In genomic region chr2:118536553-118536952, GRCm38 (mm10) we compare ENCODE assay signal across 9 mouse cellular contexts. TPM values are rescaled to one million over a fixed set of nuclear protein-coding genes. Genes with fewer than 3 reads are reported as not detected.
A peak's percentile ranks its signal among the peaks of the same experiment; 100 is the strongest.
DNase-seq lines count a peak whose midpoint lies in the region; ATAC-seq and TF ChIP-seq lines count a peak whose summit lies in the region.
"Had no signal": no experiment of that assay in that cellular context is flagged by ENCODE, and none has a peak within 500 bp of the region (broad histone marks: within the 10 kb centered on the region; RNA-seq: fewer than 3 reads in every experiment).

No protein-coding gene starts in this region.

- no peaks in the 10 kb centered on the region for H3K9me3 ChIP-seq in intestine, embryonic 14.5 days (ENCODE audit: control insufficient read depth, low read length)
- no peaks in the 10 kb centered on the region for H3K9me3 ChIP-seq in intestine, postnatal 0 days (ENCODE audit: control insufficient read depth)
- H3K9me3 ChIP-seq in heart, embryonic 15.5 days (replicated peaks), result no peaks in the 10 kb centered on the region
- H3K9me3 ChIP-seq in lung, embryonic 15.5 days, result no peaks in the 10 kb centered on the region
- no peaks in the 10 kb centered on the region for H3K9me3 ChIP-seq in hindbrain, embryonic 16.5 days (ENCODE audit: control insufficient read depth, low read length)
- H3K9me3 ChIP-seq: G1E had no signal

- WGBS in intestine, embryonic 14.5 days, result 35% methylated on average over 8 of the region's 8 CpGs
- 51% methylated on average over 8 of the region's 8 CpGs for WGBS in intestine, postnatal 0 days
- 20% methylated on average over 8 of the region's 8 CpGs for WGBS in heart, embryonic 15.5 days
- 39% methylated on average over 8 of the region's 8 CpGs for WGBS in lung, embryonic 15.5 days
- 58% methylated on average over 8 of the region's 8 CpGs for WGBS in hindbrain, embryonic 16.5 days

- H3K9ac ChIP-seq in intestine, embryonic 14.5 days (ENCODE audit: low read length), result no peak overlapping the region
- H3K9ac ChIP-seq in intestine, postnatal 0 days (ENCODE audit: low read depth, low read length), result no peak overlapping the region
- H3K9ac ChIP-seq in heart, embryonic 15.5 days, result peak overlapping the region; percentile 34; the same call in 1 of the 2 replicates
- no peak overlapping the region for H3K9ac ChIP-seq in lung, embryonic 15.5 days
- no peak overlapping the region for H3K9ac ChIP-seq in hindbrain, embryonic 16.5 days (ENCODE audit: low read depth, low read length)

- no peak overlapping the region for H3K4me2 ChIP-seq in intestine, embryonic 14.5 days (ENCODE audit: low read length)
- H3K4me2 ChIP-seq in intestine, postnatal 0 days (replicated peaks; ENCODE audit: low read depth), result no peak overlapping the region
- H3K4me2 ChIP-seq in heart, embryonic 15.5 days, result peak overlapping the region; percentile 31; the same call in 1 of the 2 replicates
- H3K4me2 ChIP-seq in lung, embryonic 15.5 days, result no peak overlapping the region
- H3K4me2 ChIP-seq in hindbrain, embryonic 16.5 days (ENCODE audit: low read length), result no peak overlapping the region

- H3K27me3 ChIP-seq in intestine, embryonic 14.5 days (replicated peaks; ENCODE audit: control insufficient read depth, insufficient read depth, low read length), result no peaks in the 10 kb centered on the region
- no peaks in the 10 kb centered on the region for H3K27me3 ChIP-seq in intestine, postnatal 0 days (replicated peaks; ENCODE audit: control insufficient read depth, insufficient read depth, low read length)
- no peaks in the 10 kb centered on the region for H3K27me3 ChIP-seq in heart, embryonic 15.5 days
- H3K27me3 ChIP-seq in lung, embryonic 15.5 days, result no peaks in the 10 kb centered on the region
- H3K27me3 ChIP-seq in hindbrain, embryonic 16.5 days (replicated peaks; ENCODE audit: control insufficient read depth, insufficient read depth, low read length), result no peaks in the 10 kb centered on the region

- TF ChIP-seq CTCF in intestine, postnatal 0 days (IDR thresholded peaks at IDR 0.05; ENCODE audit: low read depth), result no peak

- H3K36me3 ChIP-seq in intestine, embryonic 14.5 days (ENCODE audit: control insufficient read depth, insufficient read depth, low read length), result peaks cover 22% of the 10 kb centered on the region
- peaks cover 9% of the 10 kb centered on the region; the same call in 1 of the 2 replicates for H3K36me3 ChIP-seq in intestine, postnatal 0 days (ENCODE audit: control insufficient read depth, insufficient read depth)
- no peaks in the 10 kb centered on the region for H3K36me3 ChIP-seq in heart, embryonic 15.5 days
- H3K36me3 ChIP-seq in lung, embryonic 15.5 days, result peaks cover 4% of the 10 kb centered on the region; the same call in 1 of the 2 replicates
- no peaks in the 10 kb centered on the region for H3K36me3 ChIP-seq in hindbrain, embryonic 16.5 days (ENCODE audit: control insufficient read depth, insufficient read depth, low read length)
- H3K36me3 ChIP-seq: G1E had no signal

- H3K4me3 ChIP-seq in intestine, embryonic 14.5 days (ENCODE audit: low read depth, low read length), result no peak overlapping the region
- H3K4me3 ChIP-seq in intestine, postnatal 0 days (ENCODE audit: low read depth, low read length), result no peak overlapping the region
- no peak overlapping the region for H3K4me3 ChIP-seq in heart, embryonic 15.5 days
- no peak overlapping the region for H3K4me3 ChIP-seq in lung, embryonic 15.5 days
- H3K4me3 ChIP-seq in hindbrain, embryonic 16.5 days (ENCODE audit: low read length), result no peak overlapping the region

- H3K27ac ChIP-seq in intestine, embryonic 14.5 days (ENCODE audit: low read depth), result peak overlapping the region; percentile 48
- H3K27ac ChIP-seq in intestine, postnatal 0 days (ENCODE audit: low read depth, low read length), result no peak overlapping the region
- peak overlapping the region; percentile 76 for H3K27ac ChIP-seq in heart, embryonic 15.5 days
- peak overlapping the region; percentile 67 for H3K27ac ChIP-seq in lung, embryonic 15.5 days
- no peak overlapping the region for H3K27ac ChIP-seq in hindbrain, embryonic 16.5 days (ENCODE audit: low read depth, low read length)

- no peak for DNase-seq in intestine, embryonic 14.5 days (ENCODE audit: low spot score)
- peak; percentile 57 for DNase-seq in cerebellum, adult 9-10 months
- no peak for DNase-seq in yolk sac, embryonic 10.5 days (ENCODE audit: low spot score)
- DNase-seq in spleen, postnatal 4 days (ENCODE audit: low spot score in 2 of 2), result no peak

- ATAC-seq in intestine, embryonic 14.5 days (replicated peaks; ENCODE audit: low FRiP score, low TSS enrichment, low read depth), result no peak
- no peak for ATAC-seq in intestine, postnatal 0 days
- no peak for ATAC-seq in heart, embryonic 15.5 days (replicated peaks; ENCODE audit: insufficient number of reproducible peaks, insufficient read depth, low FRiP score, low read depth)
- ATAC-seq in lung, embryonic 15.5 days (ENCODE audit: borderline replicate concordance, extremely low read depth, low FRiP score, low TSS enrichment), result no peak
- no peak for ATAC-seq in hindbrain, embryonic 16.5 days

- H3K4me1 ChIP-seq in intestine, embryonic 14.5 days (replicated peaks; ENCODE audit: control insufficient read depth, insufficient read depth, low read length), result peaks cover 59% of the 10 kb centered on the region
- peaks cover 10% of the 10 kb centered on the region; the same call in 1 of the 2 replicates for H3K4me1 ChIP-seq in intestine, postnatal 0 days (replicated peaks; ENCODE audit: control insufficient read depth, insufficient read depth, low read length)
- H3K4me1 ChIP-seq in heart, embryonic 15.5 days (replicated peaks), result peaks cover 73% of the 10 kb centered on the region
- H3K4me1 ChIP-seq in lung, embryonic 15.5 days, result peaks cover 83% of the 10 kb centered on the region
- H3K4me1 ChIP-seq in hindbrain, embryonic 16.5 days (ENCODE audit: control insufficient read depth, insufficient read depth, low read depth, low read length), result peaks cover 22% of the 10 kb centered on the region

RNA-seq across cellular contexts. Expression of gene Bmf, which starts 12.9 kb away (rescaled TPM):
- 4.9 and 5.0 TPM in 2 replicates for polyA plus RNA-seq in intestine, embryonic 14.5 days (2014; fragmentation: Nextera tagmentation; extraction: Ambion mirVana)
- 1.4 and 1.7 TPM in 2 replicates for polyA plus RNA-seq in intestine, postnatal 0 days (2015; fragmentation: Nextera tagmentation; extraction: Ambion mirVana)
- 1.9 and 3.8 TPM in 2 replicates for polyA plus RNA-seq in heart, embryonic 15.5 days (2015; fragmentation: Nextera tagmentation; extraction: Ambion mirVana)
- polyA plus RNA-seq in lung, embryonic 15.5 days (2015; fragmentation: Nextera tagmentation; extraction: Ambion mirVana), result 5.5 and 8.5 TPM in 2 replicates
- polyA plus RNA-seq in hindbrain, embryonic 16.5 days (2015; fragmentation: Nextera tagmentation; extraction: Ambion mirVana), result 1.6 and 1.9 TPM in 2 replicates
- polyA plus RNA-seq: G1E had no signal

RNA-seq across cellular contexts. Expression of gene Srp14, which starts 57.0 kb away (rescaled TPM):
- polyA plus RNA-seq in intestine, embryonic 14.5 days (2014; fragmentation: Nextera tagmentation; extraction: Ambion mirVana), result 203 and 215 TPM in 2 replicates
- polyA plus RNA-seq in intestine, postnatal 0 days (2015; fragmentation: Nextera tagmentation; extraction: Ambion mirVana), result 164 and 168 TPM in 2 replicates
- 194 and 204 TPM in 2 replicates for polyA plus RNA-seq in heart, embryonic 15.5 days (2015; fragmentation: Nextera tagmentation; extraction: Ambion mirVana)
- 238 and 244 TPM in 2 replicates for polyA plus RNA-seq in lung, embryonic 15.5 days (2015; fragmentation: Nextera tagmentation; extraction: Ambion mirVana)
- 315 and 340 TPM in 2 replicates for polyA plus RNA-seq in hindbrain, embryonic 16.5 days (2015; fragmentation: Nextera tagmentation; extraction: Ambion mirVana)

Comparison
In these comparisons a context has a peak if more than half of its experiments do, and no peak if none do; other contexts are left out.
1. H3K27ac ChIP-seq: peak in intestine, embryonic 14.5 days (single experiment), heart, embryonic 15.5 days (single experiment) and lung, embryonic 15.5 days (single experiment); none in intestine, postnatal 0 days (single experiment) and hindbrain, embryonic 16.5 days (single experiment).